Mouse (Mus musculus) liver, embryonic 14.5 days (tissue): ENCODE data around the gene Rfx7. TPM values are rescaled to one million over a fixed set of nuclear protein-coding genes. Genes with fewer than 3 reads are reported as not detected.

Experiments
- ATAC-seq: fragments of 200-750 bp; cut with Nextera tagmentation; 2 replicates; pipeline ENCODE4 v1.8.0; 2017; ENCODE audit warnings: moderate number of reproducible peaks, mild to moderate bottlenecking, moderate library complexity; ENCODE audit not compliant: insufficient read depth
- DNase-seq, 3 experiments: peaks; one replicate each; pipeline ENCODE4 v3.0.0-alpha.2; 2012 to 2013; ENCODE audit warnings: low read depth in 3 of 3, low spot score in 3 of 3
- H3K27ac ChIP-seq: fragments of 300-500 bp; sonication (generic); 2 replicates; pipeline ENCODE4 v1.5.1; 2014; ENCODE audit warnings: moderate library complexity, mild to moderate bottlenecking, control low read depth, inconsistent platforms
- H3K27me3 ChIP-seq: fragments of 300-500 bp; sonication (generic); 2 replicates; pipeline ENCODE4 v1.6.1; 2014; ENCODE audit warnings: mild to moderate bottlenecking, low read length, moderate library complexity; ENCODE audit not compliant: control insufficient read depth, insufficient read depth
- H3K36me3 ChIP-seq: fragments of 300-500 bp; sonication (generic); replicated peaks from 2 replicates; pipeline ENCODE4 v1.6.1; 2014; ENCODE audit warnings: low read depth; ENCODE audit not compliant: control insufficient read depth, insufficient read depth
- H3K4me1 ChIP-seq, 2 experiments: fragments of 200-500 bp in 1 of 2; fragments of 300-500 bp in 1 of 2; sonication (generic) in 1 of 2; replicated peaks; 2 replicates each; pipeline ENCODE4 v1.6.1; 2012 to 2014; ENCODE audit warnings: antibody characterized with exemption in 1 of 2, inconsistent platforms in 1 of 2, low read length in 1 of 2; ENCODE audit not compliant: control insufficient read depth in 2 of 2, insufficient read depth in 2 of 2
- H3K4me2 ChIP-seq: fragments of 300-500 bp; sonication (generic); 2 replicates; pipeline ENCODE4 v1.6.1; 2014; ENCODE audit warnings: low read depth, mild to moderate bottlenecking, control low read depth, moderate library complexity
- H3K4me3 ChIP-seq, 2 experiments: fragments of 200-500 bp in 1 of 2; fragments of 300-500 bp in 1 of 2; sonication (generic) in 1 of 2; 2 replicates each; pipeline ENCODE4 v1.5.1; 2012 to 2014; ENCODE audit warnings: low read depth in 2 of 2, low read length in 2 of 2, mild to moderate bottlenecking in 2 of 2, control low read depth in 1 of 2, inconsistent platforms in 1 of 2, moderate library complexity in 1 of 2; ENCODE audit not compliant: insufficient read depth in 1 of 2
- H3K9ac ChIP-seq: fragments of 300-500 bp; sonication (generic); replicated peaks from 2 replicates; pipeline ENCODE4 v1.6.1; 2014; ENCODE audit warnings: mild to moderate bottlenecking, control low read depth, moderate library complexity
- H3K9me3 ChIP-seq: fragments of 300-500 bp; sonication (generic); 2 replicates; pipeline ENCODE4 v1.6.1; 2016; ENCODE audit warnings: low read length, mixed read lengths; ENCODE audit not compliant: control insufficient read depth
- CTCF ChIP-seq: IDR thresholded peaks from 2 replicates; pipeline ENCODE4 v1.5.1; 2016; ENCODE audit warnings: antibody characterized with exemption, low read depth, control low read depth
- EP300 ChIP-seq: IDR thresholded peaks from 2 replicates; pipeline ENCODE4 v1.6.1; 2016; ENCODE audit warnings: antibody characterized with exemption, low read depth
- WGBS: fragments of 180-500 bp; shearing (Covaris S2); extraction: QIAGEN DNeasy Blood & Tissue Kit; methylation state at CpG from one replicate; pipeline ENCODE4 v1.1.7; 2014; ENCODE audit not compliant: insufficient replicate concordance; 5-methylcytosine and 5-hydroxymethylcytosine counted together
- polyA plus RNA-seq, 2 experiments: library from polyadenylated mRNA; depleted of rRNA in 1 of 2; stranded (reverse) in 1 of 2; unstranded in 1 of 2; fragments of >200 nt; fragmentation: Nextera tagmentation in 1 of 2; extraction: Ambion mirVana in 1 of 2; gene quantifications; 2 replicates each; pipeline versions ENCODE4 v1.2.1 to v1.2.3; 2012 to 2014

Gene Rfx7
- polyA plus RNA-seq, 2 experiments = 3.1 to 3.2 TPM

GRCm38 (mm10) chr9:72649781-72650180 is 117.7 kb downstream of the Rfx7 start:
- Histone ChIP-seq H3K4me1 (no peaks in the 10 kb centered on the region; a peak in 1 of 4 replicates), H3K4me2 (no peak overlapping the region), H3K27me3 (no peaks in the 10 kb centered on the region; the same call in 1 of the 2 replicates), H3K9me3 (no peaks in the 10 kb centered on the region), H3K9ac (no peak overlapping the region), H3K27ac (no peak overlapping the region), H3K36me3 (no peaks in the 10 kb centered on the region), H3K4me3 (no peak overlapping the region)
- 13% methylated on average over 2 of the region's 2 CpGs for WGBS
- no peak for ATAC-seq
- no peak for DNase-seq
- no peak for TF ChIP-seq EP300
- no peak for TF ChIP-seq CTCF

GRCm38 (mm10) chr9:72652961-72653360 is 120.9 kb downstream of the Rfx7 start:
- H3K4me3 ChIP-seq = no peak overlapping the region
- WGBS = 56% methylated on average over 8 of the region's 8 CpGs
- DNase-seq (no peak), ATAC-seq (no peak)
- no peaks in the 10 kb centered on the region for H3K36me3 ChIP-seq
- no peak overlapping the region for H3K4me2 ChIP-seq
- H3K27ac ChIP-seq = no peak overlapping the region
- no peak overlapping the region for H3K9ac ChIP-seq
- H3K4me1 ChIP-seq = peaks cover 6 to 12% of the 10 kb centered on the region in 2 experiments
- no peaks in the 10 kb centered on the region for H3K27me3 ChIP-seq
- H3K9me3 ChIP-seq = no peaks in the 10 kb centered on the region
- TF ChIP-seq CTCF (no peak), EP300 (no peak)

GRCm38 (mm10) chr9:72653533-72653932 is 121.5 kb downstream of the Rfx7 start:
- Histone ChIP-seq H3K27ac (no peak overlapping the region), H3K9ac (no peak overlapping the region), H3K4me1 (peaks cover 6 to 12% of the 10 kb centered on the region in 2 experiments), H3K9me3 (no peaks in the 10 kb centered on the region), H3K4me2 (no peak overlapping the region), H3K27me3 (no peaks in the 10 kb centered on the region), H3K36me3 (no peaks in the 10 kb centered on the region), H3K4me3 (no peak overlapping the region)
- DNase-seq = no peak
- no peak for TF ChIP-seq CTCF
- no peak for TF ChIP-seq EP300
- WGBS = 64% methylated on average over 4 of the region's 4 CpGs
- no peak for ATAC-seq

- ATAC-seq (peak; percentile 66), DNase-seq (peak in 1 of 3 experiments; percentile 39)
- no peak overlapping the region for H3K4me2 ChIP-seq
- no peaks in the 10 kb centered on the region for H3K36me3 ChIP-seq
- WGBS = 34% methylated on average over 6 of the region's 6 CpGs
- no peak overlapping the region for H3K4me3 ChIP-seq
- no peaks in the 10 kb centered on the region for H3K9me3 ChIP-seq
- no peak overlapping the region for H3K9ac ChIP-seq
- peaks cover 6 to 12% of the 10 kb centered on the region in 2 experiments for H3K4me1 ChIP-seq
- peak; percentile 96 for TF ChIP-seq CTCF
- no peak for TF ChIP-seq EP300
- H3K27me3 ChIP-seq = no peaks in the 10 kb centered on the region
- H3K27ac ChIP-seq = no peak overlapping the region
Measured at GRCm38 (mm10) chr9:72654593-72655242, 122.7 kb downstream of the Rfx7 start.

GRCm38 (mm10) chr9:72655602-72656001 is 123.6 kb downstream of the Rfx7 start:
- H3K36me3 ChIP-seq = no peaks in the 10 kb centered on the region
- H3K27me3 ChIP-seq = no peaks in the 10 kb centered on the region
- H3K9ac ChIP-seq = no peak overlapping the region
- H3K27ac ChIP-seq = no peak overlapping the region
- H3K9me3 ChIP-seq = no peaks in the 10 kb centered on the region
- no peak overlapping the region for H3K4me3 ChIP-seq
- no peak for TF ChIP-seq EP300
- no peak for TF ChIP-seq CTCF
- no peak overlapping the region for H3K4me2 ChIP-seq
- no peak for ATAC-seq
- peaks cover 6 to 12% of the 10 kb centered on the region in 2 experiments for H3K4me1 ChIP-seq
- no peak for DNase-seq
- 57% methylated on average over 5 of the region's 5 CpGs for WGBS
